Mouse (Mus musculus) forebrain, embryonic 16.5 days (tissue): ENCODE measurements around the gene Lsp1. TPM values are rescaled to one million over a fixed set of nuclear protein-coding genes. Genes with fewer than 3 reads are reported as not detected.

Experiments
- ATAC-seq: fragments of 200-750 bp; cut with Nextera tagmentation; 2 replicates; pipeline ENCODE4 v1.8.0; 2017; ENCODE audit warnings: mild to moderate bottlenecking, moderate library complexity
- H3K27ac ChIP-seq: fragments of 300-500 bp; sonication (generic); 2 replicates; pipeline ENCODE4 v1.5.1; 2014; ENCODE audit warnings: low read length, control low read depth
- H3K27me3 ChIP-seq: fragments of 300-500 bp; sonication (generic); replicated peaks from 2 replicates; pipeline ENCODE4 v1.6.1; 2014; ENCODE audit warnings: low read length; ENCODE audit not compliant: control insufficient read depth, insufficient read depth
- H3K36me3 ChIP-seq: fragments of 300-500 bp; sonication (generic); 2 replicates; pipeline ENCODE4 v1.6.1; 2014; ENCODE audit not compliant: control insufficient read depth, insufficient read depth
- H3K4me1 ChIP-seq: fragments of 300-500 bp; sonication (generic); replicated peaks from 2 replicates; pipeline ENCODE4 v1.6.1; 2014; ENCODE audit warnings: low read length; ENCODE audit not compliant: control insufficient read depth, insufficient read depth
- H3K4me2 ChIP-seq: fragments of 300-500 bp; sonication (generic); 2 replicates; pipeline ENCODE4 v1.6.1; 2014; ENCODE audit warnings: mild to moderate bottlenecking, low read length, control low read depth
- H3K4me3 ChIP-seq: fragments of 300-500 bp; sonication (generic); replicated peaks from 2 replicates; pipeline ENCODE4 v1.5.1; 2014; ENCODE audit warnings: mild to moderate bottlenecking, low read length, control low read depth
- H3K9ac ChIP-seq: fragments of 300-500 bp; sonication (generic); replicated peaks from 2 replicates; pipeline ENCODE4 v1.6.1; 2014; ENCODE audit warnings: low read depth, low read length, control low read depth
- H3K9me3 ChIP-seq: fragments of 300-500 bp; sonication (generic); 2 replicates; pipeline ENCODE4 v1.6.1; 2016; ENCODE audit warnings: low read length; ENCODE audit not compliant: control insufficient read depth
- WGBS: fragments of 180-500 bp; shearing (Covaris S2); extraction: QIAGEN DNeasy Blood & Tissue Kit; methylation state at CpG from one replicate; pipeline ENCODE4 v1.1.7; 2014; 5-methylcytosine and 5-hydroxymethylcytosine counted together
- polyA plus RNA-seq: library from polyadenylated mRNA; unstranded; fragments of >200 nt; fragmentation: Nextera tagmentation; extraction: Ambion mirVana; gene quantifications from 2 replicates; pipeline ENCODE4 v1.2.1, GENCODE M21; 2015

The Lsp1 gene
- polyA plus RNA-seq, result 3.5 and 5.5 TPM in 2 replicates

DNA sequence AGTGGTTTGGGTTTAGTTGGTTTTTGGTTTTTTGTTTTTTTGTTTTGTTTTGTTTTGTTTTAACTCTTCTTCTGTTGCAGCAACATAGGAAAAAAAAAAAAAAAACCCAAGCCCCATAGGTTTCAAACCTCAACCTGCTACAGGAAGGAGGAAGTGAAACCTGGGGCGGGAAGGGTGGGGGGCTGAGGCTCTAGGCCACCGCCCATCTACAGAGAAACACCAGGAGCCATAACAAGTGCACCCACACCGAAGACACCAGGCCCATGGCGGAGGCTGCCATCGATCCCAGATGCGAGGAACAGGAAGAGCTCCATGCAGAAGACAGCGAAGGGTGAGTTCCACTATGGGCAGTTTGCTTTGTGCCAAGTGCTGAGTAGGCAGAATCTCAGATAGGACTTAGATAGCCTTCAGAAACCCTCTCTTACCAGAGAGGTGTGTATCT is at the start of gene Lsp1:
Gene Lsp1 (plus strand): TSS at position 174 of the 442 bp plus-strand sequence.
- Histone ChIP-seq H3K4me3 (no peak within 1 kb of the TSS), H3K27ac (no peak within 1 kb of the TSS), H3K4me2 (no peak within 1 kb of the TSS), H3K9ac (no peak within 1 kb of the TSS), H3K36me3 (no peaks in the 10 kb centered on the region), H3K27me3 (no peaks in the 10 kb centered on the region), H3K9me3 (no peaks in the 10 kb centered on the region), H3K4me1 (peaks cover 11% of the 10 kb centered on the region)
- 94% methylated on average over 7 of the region's 7 CpGs for whole genome bisulfite sequencing
- ATAC-seq, result no peak

DNA sequence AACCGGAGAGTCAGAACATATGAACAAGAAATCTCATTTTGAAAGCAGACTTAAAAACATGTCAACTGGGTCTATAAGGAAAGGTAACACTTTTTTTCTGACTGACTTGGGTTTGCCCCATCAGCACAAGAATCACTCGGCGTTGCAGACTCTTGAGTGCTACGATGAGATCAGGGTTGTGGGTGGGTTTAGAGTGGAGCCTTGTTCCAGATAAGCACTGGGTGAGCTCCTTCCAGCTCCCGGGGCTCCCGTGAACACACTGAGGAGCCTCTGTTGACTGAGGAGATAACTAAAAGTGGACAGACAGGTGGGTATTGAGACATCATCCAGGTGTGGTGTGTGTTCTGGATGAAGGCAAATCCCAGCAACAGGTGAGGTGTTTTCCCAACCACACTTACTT is 47.3 kb upstream of the Lsp1 start:
- 94% methylated on average over 6 of the region's 6 CpGs for WGBS
- H3K9me3 ChIP-seq, result no peaks in the 10 kb centered on the region
- no peak for ATAC-seq

DNA sequence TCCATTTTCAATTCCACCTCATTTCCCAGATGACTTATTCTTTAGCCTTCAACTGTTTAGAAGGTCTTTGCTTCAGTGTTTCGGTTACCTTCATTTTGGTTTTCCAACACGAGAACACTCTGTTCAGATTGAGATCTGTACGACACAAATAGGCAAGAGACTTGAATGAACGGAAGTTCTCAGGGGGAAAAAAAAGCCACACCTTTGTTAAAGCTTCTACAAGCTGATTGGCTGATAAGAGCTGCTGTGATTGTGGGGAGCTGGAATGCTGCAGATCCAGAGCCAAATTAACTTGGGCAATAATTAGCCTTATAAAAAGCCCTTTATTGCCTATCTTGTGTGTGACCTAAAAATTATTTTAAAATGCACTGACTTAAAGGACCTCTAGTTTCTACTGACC is 45.3 kb upstream of the Lsp1 start:
- no peak for ATAC-seq
- no peak overlapping the region for H3K27ac ChIP-seq
- no peaks in the 10 kb centered on the region for H3K36me3 ChIP-seq
- no peak overlapping the region for H3K9ac ChIP-seq
- no peaks in the 10 kb centered on the region; the same call in 1 of the 2 replicates for H3K27me3 ChIP-seq
- whole genome bisulfite sequencing, result 35% methylated on average over 4 of the region's 4 CpGs
- H3K4me1 ChIP-seq, result no peaks in the 10 kb centered on the region
- H3K9me3 ChIP-seq, result no peaks in the 10 kb centered on the region
- H3K4me2 ChIP-seq, result no peak overlapping the region
- H3K4me3 ChIP-seq, result no peak overlapping the region

More for the DNA sequence above, 47.3 kb upstream of the Lsp1 start:
- H3K9ac ChIP-seq, result no peak overlapping the region
- no peaks in the 10 kb centered on the region; the same call in 1 of the 2 replicates for H3K27me3 ChIP-seq
- H3K4me3 ChIP-seq, result no peak overlapping the region
- no peak overlapping the region for H3K27ac ChIP-seq
- no peaks in the 10 kb centered on the region for H3K36me3 ChIP-seq
- H3K4me2 ChIP-seq, result no peak overlapping the region
- no peaks in the 10 kb centered on the region for H3K4me1 ChIP-seq

DNA sequence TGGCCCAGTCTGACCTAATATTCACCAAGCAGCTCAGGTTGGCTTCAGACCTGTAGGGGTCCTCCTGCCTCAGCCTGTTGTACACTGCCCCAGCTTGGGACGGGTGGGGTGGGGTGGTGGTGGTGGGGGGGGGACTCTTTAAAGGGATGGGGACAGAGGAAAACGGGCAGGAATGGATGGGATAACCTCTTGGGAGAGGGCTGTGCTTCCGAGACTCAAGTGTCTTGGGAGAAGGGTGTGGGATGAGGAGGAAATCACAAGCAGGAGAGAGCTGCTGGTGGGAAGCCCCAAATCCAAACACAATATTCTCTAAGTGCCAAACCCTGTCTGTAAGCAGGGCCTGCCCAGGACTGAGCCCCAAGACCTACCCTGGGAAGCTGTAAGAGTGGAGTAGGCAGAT is 44.4 kb upstream of the Lsp1 start:
- no peak overlapping the region for H3K4me2 ChIP-seq
- H3K9ac ChIP-seq, result no peak overlapping the region
- 78% methylated on average over 3 of the region's 3 CpGs for WGBS
- H3K9me3 ChIP-seq, result no peaks in the 10 kb centered on the region
- H3K4me1 ChIP-seq, result no peaks in the 10 kb centered on the region
- H3K4me3 ChIP-seq, result no peak overlapping the region
- H3K27ac ChIP-seq, result no peak overlapping the region
- ATAC-seq, result no peak
- no peaks in the 10 kb centered on the region; the same call in 1 of the 2 replicates for H3K27me3 ChIP-seq
- H3K36me3 ChIP-seq, result no peaks in the 10 kb centered on the region

DNA sequence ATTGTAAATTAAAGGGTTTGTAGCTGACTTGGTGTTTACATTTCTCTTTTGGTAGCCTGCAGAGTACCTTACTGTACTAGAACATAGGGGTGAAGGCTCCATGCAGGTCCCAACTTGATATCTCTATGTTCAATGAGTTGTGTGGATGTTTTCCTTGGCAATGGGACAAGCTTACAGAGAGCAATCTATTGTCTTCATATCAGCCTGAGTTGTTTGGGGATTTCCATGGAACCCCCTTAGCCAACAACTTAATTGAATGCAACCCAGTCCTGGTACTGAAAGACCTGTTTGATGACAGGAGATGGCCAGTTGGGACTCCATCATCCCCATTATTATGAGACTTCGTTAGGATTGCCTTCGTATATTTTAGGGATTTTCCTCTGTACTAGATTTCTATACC is 42.6 kb upstream of the Lsp1 start:
- Histone ChIP-seq H3K27ac (no peak overlapping the region), H3K9ac (no peak overlapping the region), H3K4me2 (no peak overlapping the region), H3K9me3 (no peaks in the 10 kb centered on the region), H3K36me3 (no peaks in the 10 kb centered on the region), H3K4me3 (no peak overlapping the region), H3K4me1 (no peaks in the 10 kb centered on the region), H3K27me3 (no peaks in the 10 kb centered on the region; the same call in 1 of the 2 replicates)
- ATAC-seq, result no peak
- 87% methylated on average over 2 of the region's 2 CpGs for WGBS

DNA sequence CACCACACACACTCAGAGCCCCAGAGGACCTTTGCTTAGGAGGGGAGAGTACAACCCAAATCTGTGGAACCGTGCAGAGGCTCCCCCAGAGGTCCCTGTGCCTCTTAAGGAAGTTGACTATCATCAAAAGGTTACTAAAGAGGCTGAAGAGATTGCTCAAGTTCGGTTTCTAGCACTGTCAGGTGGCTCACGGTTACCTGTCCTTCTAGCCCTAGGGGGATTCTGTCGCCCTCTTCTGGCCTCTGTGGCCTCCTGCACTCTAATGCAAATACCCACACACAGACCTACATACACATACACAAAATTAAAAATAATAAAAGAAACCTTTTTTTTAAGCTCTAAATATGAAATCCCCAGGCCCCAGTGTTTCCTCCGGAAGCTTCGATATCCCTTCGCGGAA is 41.9 kb upstream of the Lsp1 start:
- H3K4me1 ChIP-seq, result no peaks in the 10 kb centered on the region
- H3K9ac ChIP-seq, result no peak overlapping the region
- H3K9me3 ChIP-seq, result no peaks in the 10 kb centered on the region
- no peaks in the 10 kb centered on the region for H3K36me3 ChIP-seq
- H3K27me3 ChIP-seq, result no peaks in the 10 kb centered on the region; the same call in 1 of the 2 replicates
- H3K4me3 ChIP-seq, result no peak overlapping the region
- no peak for ATAC-seq
- H3K4me2 ChIP-seq, result no peak overlapping the region
- WGBS, result 88% methylated on average over 8 of the region's 8 CpGs
- H3K27ac ChIP-seq, result no peak overlapping the region

DNA sequence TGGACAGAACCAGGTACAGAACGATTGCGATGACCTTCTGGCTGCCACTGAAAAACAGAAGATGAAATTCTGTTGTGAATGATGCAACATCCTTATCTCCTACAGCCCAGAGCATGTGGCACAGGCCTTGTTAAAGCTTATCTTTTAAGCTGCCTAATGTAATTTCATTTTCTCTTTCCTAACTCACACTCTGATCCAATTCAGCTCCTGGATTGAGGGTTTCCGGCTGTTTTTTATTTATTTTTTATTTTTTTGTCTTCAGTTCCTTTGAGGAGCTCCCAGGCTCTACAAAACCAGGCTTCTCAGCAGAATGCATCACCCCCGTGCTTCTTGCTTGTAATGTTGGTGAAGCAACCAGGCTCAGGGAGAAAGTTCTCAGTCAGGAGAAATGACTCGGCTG is 40.7 kb upstream of the Lsp1 start:
- H3K4me2 ChIP-seq, result no peak overlapping the region
- ATAC-seq, result no peak
- no peaks in the 10 kb centered on the region for H3K9me3 ChIP-seq
- 90% methylated on average over 5 of the region's 5 CpGs for WGBS
- no peak overlapping the region for H3K27ac ChIP-seq
- H3K36me3 ChIP-seq, result no peaks in the 10 kb centered on the region
- H3K4me3 ChIP-seq, result no peak overlapping the region
- H3K4me1 ChIP-seq, result no peaks in the 10 kb centered on the region
- no peak overlapping the region for H3K9ac ChIP-seq
- H3K27me3 ChIP-seq, result no peaks in the 10 kb centered on the region

DNA sequence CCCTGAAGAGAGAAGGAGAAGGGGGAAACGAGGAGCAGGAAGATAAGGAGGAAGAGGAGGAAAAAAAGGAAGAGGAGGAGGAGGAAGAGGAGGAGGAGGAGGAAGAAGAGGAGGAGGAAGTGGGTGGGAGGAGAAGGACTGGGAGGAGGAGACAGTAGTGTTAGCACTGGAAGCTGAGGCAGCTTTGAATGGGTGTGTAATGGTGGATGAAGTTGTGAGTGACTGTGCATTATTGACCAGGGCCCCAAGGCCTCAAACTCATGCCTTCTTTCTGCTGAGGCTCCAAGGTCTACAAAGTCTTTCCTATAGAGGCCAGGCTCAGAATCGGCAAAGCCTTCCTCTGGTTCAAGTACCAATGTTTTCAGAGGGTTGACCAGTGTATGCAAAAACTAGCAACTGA is 38.8 kb upstream of the Lsp1 start:
- Histone ChIP-seq H3K4me3 (no peak overlapping the region), H3K9me3 (no peaks in the 10 kb centered on the region), H3K27me3 (no peaks in the 10 kb centered on the region), H3K9ac (no peak overlapping the region), H3K4me2 (no peak overlapping the region), H3K4me1 (no peaks in the 10 kb centered on the region), H3K36me3 (no peaks in the 10 kb centered on the region), H3K27ac (no peak overlapping the region)
- ATAC-seq, result no peak
- 71% methylated on average over 2 of the region's 2 CpGs for WGBS

DNA sequence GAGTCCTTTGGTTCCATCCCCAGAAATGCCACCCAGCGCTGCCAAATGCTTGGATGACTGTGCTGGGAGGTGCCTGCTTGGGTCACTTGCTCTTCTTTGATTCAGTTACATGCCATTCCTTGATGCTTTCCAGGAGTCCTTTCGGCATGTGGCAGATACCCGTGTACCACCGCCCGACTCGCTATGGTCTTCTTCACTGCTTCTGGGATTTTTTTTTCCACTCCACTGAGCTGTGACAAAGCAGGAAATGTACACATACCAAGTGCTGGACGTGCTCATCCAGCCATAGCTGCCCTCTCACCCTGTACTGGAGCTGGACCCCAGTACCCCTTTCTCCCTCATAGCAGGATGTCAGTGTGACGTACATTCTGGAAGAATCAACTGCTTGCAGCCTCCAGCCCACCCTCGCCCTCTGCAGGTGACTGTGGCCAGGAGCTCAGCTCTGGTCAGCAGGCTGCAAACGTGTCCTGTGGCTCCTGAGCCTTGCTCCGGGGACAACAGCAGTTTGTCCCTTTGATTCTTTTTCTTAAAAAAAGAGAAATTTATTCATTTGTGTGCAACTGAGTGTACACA is 34.9 kb upstream of the Lsp1 start:
- no peaks in the 10 kb centered on the region for H3K9me3 ChIP-seq
- no peak overlapping the region for H3K9ac ChIP-seq
- no peak overlapping the region for H3K4me3 ChIP-seq
- H3K36me3 ChIP-seq, result no peaks in the 10 kb centered on the region
- peaks cover 9% of the 10 kb centered on the region for H3K4me1 ChIP-seq
- H3K27ac ChIP-seq, result no peak overlapping the region
- ATAC-seq, result no peak
- WGBS, result 60% methylated on average over 11 of the region's 11 CpGs
- no peaks in the 10 kb centered on the region for H3K27me3 ChIP-seq
- H3K4me2 ChIP-seq, result no peak overlapping the region

DNA sequence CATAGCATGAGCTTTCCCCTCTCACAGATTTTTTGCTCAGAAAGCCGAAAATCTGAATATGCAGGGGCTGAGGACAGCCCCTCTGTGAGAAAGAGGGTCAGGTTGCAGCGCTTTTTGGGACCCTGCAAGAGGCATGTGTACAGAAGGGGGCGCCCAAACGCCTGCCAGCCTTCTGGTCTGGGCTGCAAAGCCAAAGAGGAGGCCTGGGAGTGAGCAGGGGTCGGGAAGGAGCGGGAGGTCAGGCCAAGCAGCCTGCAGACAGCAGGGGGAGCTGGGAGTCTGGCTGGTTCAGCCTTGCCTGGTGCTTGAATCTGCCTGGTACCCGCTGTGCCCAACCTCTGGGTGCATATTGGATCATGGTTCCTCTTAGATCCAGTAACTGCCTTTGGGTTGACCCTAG is 32.4 kb upstream of the Lsp1 start:
- no peak overlapping the region for H3K27ac ChIP-seq
- H3K9ac ChIP-seq, result no peak overlapping the region
- H3K36me3 ChIP-seq, result no peaks in the 10 kb centered on the region
- H3K9me3 ChIP-seq, result no peaks in the 10 kb centered on the region
- no peak overlapping the region for H3K4me2 ChIP-seq
- WGBS, result 9% methylated on average over 7 of the region's 7 CpGs
- peak; percentile 55; the same call in 1 of the 2 replicates for ATAC-seq
- H3K27me3 ChIP-seq, result no peaks in the 10 kb centered on the region
- H3K4me1 ChIP-seq, result peaks cover 10% of the 10 kb centered on the region
- H3K4me3 ChIP-seq, result no peak overlapping the region
